Mouse (Mus musculus): Measurements from ENCODE around the gene Dpysl4. TPM values are rescaled to one million over a fixed set of nuclear protein-coding genes. Genes with fewer than 3 reads are reported as not detected.

Dpysl4 gene
- polyA plus RNA-seq, 1 experiment, result not detected

- peaks cover 93% of the 10 kb centered on the region for H3K27me3 ChIP-seq (replicated peaks)
- no peaks in the 10 kb centered on the region for H3K4me1 ChIP-seq
- TF ChIP-seq FLI1 (IDR thresholded peaks at IDR 0.05; ENCODE audit: low read length) (no peak), GATA1 (IDR thresholded peaks at IDR 0.05; ENCODE audit: borderline replicate concordance, low read length) (no peak)
- no peak overlapping the region for H3K4me3 ChIP-seq (replicated peaks)
- H3K36me3 ChIP-seq (replicated peaks; ENCODE audit: low read length), result no peaks in the 10 kb centered on the region
- no peaks in the 10 kb centered on the region for H3K9me3 ChIP-seq
Measured at GRCm38 (mm10) chr7:139094761-139095160, 9.0 kb downstream of the Dpysl4 start.

- Histone ChIP-seq H3K27me3 (replicated peaks) (peaks cover 93% of the 10 kb centered on the region), H3K4me3 (replicated peaks) (no peak overlapping the region), H3K9me3 (no peaks in the 10 kb centered on the region), H3K4me1 (no peaks in the 10 kb centered on the region), H3K36me3 (replicated peaks; ENCODE audit: low read length) (no peaks in the 10 kb centered on the region)
- TF ChIP-seq GATA1 (IDR thresholded peaks at IDR 0.05; ENCODE audit: borderline replicate concordance, low read length) (no peak), FLI1 (IDR thresholded peaks at IDR 0.05; ENCODE audit: low read length) (no peak)
Measured at GRCm38 (mm10) chr7:139095282-139095681, 9.5 kb downstream of the Dpysl4 start.

- H3K27me3 ChIP-seq (replicated peaks), result peaks cover 92% of the 10 kb centered on the region
- TF ChIP-seq FLI1 (IDR thresholded peaks at IDR 0.05; ENCODE audit: low read length), result no peak
- no peak for TF ChIP-seq GATA1 (IDR thresholded peaks at IDR 0.05; ENCODE audit: borderline replicate concordance, low read length)
- no peaks in the 10 kb centered on the region for H3K4me1 ChIP-seq
- no peak overlapping the region for H3K4me3 ChIP-seq (replicated peaks)
- H3K9me3 ChIP-seq, result no peaks in the 10 kb centered on the region
- no peaks in the 10 kb centered on the region for H3K36me3 ChIP-seq (replicated peaks; ENCODE audit: low read length)
Measured at GRCm38 (mm10) chr7:139096399-139096798, 10.6 kb downstream of the Dpysl4 start.

GRCm38 (mm10) chr7:139100531-139101095 lies 14.8 kb downstream of the Dpysl4 start:
- H3K4me3 ChIP-seq (replicated peaks), result no peak overlapping the region
- TF ChIP-seq GATA1 (IDR thresholded peaks at IDR 0.05; ENCODE audit: borderline replicate concordance, low read length), result no peak
- no peak for TF ChIP-seq FLI1 (IDR thresholded peaks at IDR 0.05; ENCODE audit: low read length)
- H3K36me3 ChIP-seq (replicated peaks; ENCODE audit: low read length), result no peaks in the 10 kb centered on the region
- no peaks in the 10 kb centered on the region for H3K4me1 ChIP-seq
- H3K27me3 ChIP-seq (replicated peaks), result peaks cover 89% of the 10 kb centered on the region
- no peaks in the 10 kb centered on the region for H3K9me3 ChIP-seq

GRCm38 (mm10) chr7:139101286-139101804 lies 15.5 kb downstream of the Dpysl4 start:
- Histone ChIP-seq H3K36me3 (replicated peaks; ENCODE audit: low read length) (no peaks in the 10 kb centered on the region), H3K27me3 (replicated peaks) (peaks cover 89% of the 10 kb centered on the region), H3K4me3 (replicated peaks) (no peak overlapping the region), H3K4me1 (no peaks in the 10 kb centered on the region), H3K9me3 (no peaks in the 10 kb centered on the region)
- no peak for TF ChIP-seq GATA1 (IDR thresholded peaks at IDR 0.05; ENCODE audit: borderline replicate concordance, low read length)

DNA sequence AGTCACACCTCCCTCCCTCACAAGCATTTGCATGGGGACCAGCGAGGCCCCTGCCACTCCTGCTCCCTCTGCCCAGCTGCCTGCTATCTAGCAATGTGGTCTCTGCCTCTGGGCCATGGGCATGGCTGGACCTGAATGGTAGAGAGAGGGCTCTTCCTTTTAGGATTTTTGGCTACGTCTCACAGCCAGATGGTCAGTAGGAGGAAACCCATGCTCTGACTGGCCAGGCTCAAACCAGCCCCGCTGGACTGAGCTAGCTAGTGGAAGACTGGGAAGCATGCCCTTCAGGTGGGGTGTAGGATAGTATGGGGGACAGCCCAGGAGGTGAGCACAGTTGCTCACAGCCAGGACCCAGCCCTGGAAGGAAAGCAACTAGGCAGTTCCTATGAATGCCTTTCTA lies 16.0 kb downstream of the Dpysl4 start:
- H3K9me3 ChIP-seq, result no peaks in the 10 kb centered on the region
- H3K4me3 ChIP-seq (replicated peaks), result no peak overlapping the region
- H3K36me3 ChIP-seq (replicated peaks; ENCODE audit: low read length), result no peaks in the 10 kb centered on the region
- no peak for TF ChIP-seq GATA1 (IDR thresholded peaks at IDR 0.05; ENCODE audit: borderline replicate concordance, low read length)
- TF ChIP-seq FLI1 (IDR thresholded peaks at IDR 0.05; ENCODE audit: low read length), result no peak
- peaks cover 89% of the 10 kb centered on the region for H3K27me3 ChIP-seq (replicated peaks)
- no peaks in the 10 kb centered on the region for H3K4me1 ChIP-seq

DNA sequence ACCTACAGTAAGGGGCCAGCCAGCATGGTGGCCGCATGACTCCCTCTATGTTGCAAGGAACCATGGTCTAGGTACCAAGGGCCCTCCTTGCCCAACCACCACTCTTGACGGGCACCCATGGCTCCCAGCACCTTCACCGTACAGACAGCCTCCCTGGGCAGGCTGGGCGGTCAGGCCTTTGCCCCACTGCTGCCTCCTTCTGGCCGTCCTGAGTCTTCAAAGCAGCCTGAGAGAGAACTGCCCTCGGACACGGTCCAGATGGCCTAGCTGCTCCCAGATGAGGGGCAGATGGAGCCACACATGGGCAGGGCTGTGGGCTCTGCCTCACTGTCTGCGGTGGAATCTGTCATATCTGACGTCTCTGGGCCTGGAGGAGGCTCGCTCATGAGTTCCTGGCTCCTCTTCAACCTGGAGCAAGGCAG lies 18.2 kb downstream of the Dpysl4 start:
- Histone ChIP-seq H3K9me3 (no peaks in the 10 kb centered on the region), H3K27me3 (replicated peaks) (peaks cover 89% of the 10 kb centered on the region), H3K4me1 (no peaks in the 10 kb centered on the region), H3K36me3 (replicated peaks; ENCODE audit: low read length) (no peaks in the 10 kb centered on the region), H3K4me3 (replicated peaks) (no peak overlapping the region)
- TF ChIP-seq GATA1 (IDR thresholded peaks at IDR 0.05; ENCODE audit: borderline replicate concordance, low read length) (no peak), FLI1 (IDR thresholded peaks at IDR 0.05; ENCODE audit: low read length) (no peak)

DNA sequence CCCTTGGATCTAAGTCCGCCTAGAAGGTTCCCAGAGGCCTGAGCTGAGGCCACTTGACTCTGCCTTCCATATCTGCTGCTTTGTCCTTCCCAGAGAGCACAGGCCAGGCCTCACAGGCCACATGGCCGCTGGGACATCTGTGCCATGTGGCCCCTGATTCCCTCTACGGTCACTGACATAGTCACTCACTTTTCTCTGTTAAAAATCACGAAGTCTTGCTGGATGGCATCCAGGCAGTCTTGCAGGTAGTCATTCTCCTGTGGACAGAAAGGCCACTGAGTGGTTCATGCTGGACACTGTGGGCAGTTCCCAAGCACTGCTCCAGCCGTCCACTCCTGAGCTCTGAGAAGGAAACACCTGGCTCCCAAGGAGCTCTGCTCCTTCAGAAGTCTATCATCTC lies 19.3 kb downstream of the Dpysl4 start:
- TF ChIP-seq GATA1 (IDR thresholded peaks at IDR 0.05; ENCODE audit: borderline replicate concordance, low read length) (no peak), FLI1 (IDR thresholded peaks at IDR 0.05; ENCODE audit: low read length) (no peak)
- H3K27me3 ChIP-seq (replicated peaks), result peaks cover 85% of the 10 kb centered on the region

DNA sequence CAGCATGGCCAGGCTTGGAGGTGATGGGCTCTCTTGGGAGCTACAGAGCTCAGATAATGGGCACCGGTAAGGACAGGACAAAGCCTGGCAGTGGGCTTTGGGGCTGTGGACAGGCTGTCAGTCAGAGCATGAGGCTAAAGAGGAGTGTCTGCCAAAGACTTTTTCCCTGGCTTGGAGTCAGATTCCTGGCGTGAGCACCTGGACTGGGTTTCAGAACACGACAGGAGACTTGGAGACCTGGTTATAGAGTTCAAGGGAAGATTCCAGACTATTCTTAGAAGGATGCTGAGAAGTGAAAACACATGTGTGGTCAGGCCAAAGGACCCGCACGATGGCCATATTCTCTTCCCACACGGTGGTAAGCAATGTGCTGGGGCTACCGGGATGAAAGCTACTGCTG lies 19.9 kb downstream of the Dpysl4 start:
- Histone ChIP-seq H3K4me1 (no peaks in the 10 kb centered on the region), H3K27me3 (replicated peaks) (peaks cover 83% of the 10 kb centered on the region), H3K9me3 (no peaks in the 10 kb centered on the region), H3K4me3 (replicated peaks) (no peak overlapping the region), H3K36me3 (replicated peaks; ENCODE audit: low read length) (no peaks in the 10 kb centered on the region)
- TF ChIP-seq GATA1 (IDR thresholded peaks at IDR 0.05; ENCODE audit: borderline replicate concordance, low read length) (no peak), FLI1 (IDR thresholded peaks at IDR 0.05; ENCODE audit: low read length) (no peak)

More for the DNA sequence above, 19.3 kb downstream of the Dpysl4 start:
- Histone ChIP-seq H3K36me3 (replicated peaks; ENCODE audit: low read length) (no peaks in the 10 kb centered on the region), H3K4me1 (no peaks in the 10 kb centered on the region), H3K9me3 (no peaks in the 10 kb centered on the region), H3K4me3 (replicated peaks) (no peak overlapping the region)

GRCm38 (mm10) chr7:139107908-139108650 lies 22.3 kb downstream of the Dpysl4 start:
- no peak for TF ChIP-seq GATA1 (IDR thresholded peaks at IDR 0.05; ENCODE audit: borderline replicate concordance, low read length)
- no peak for TF ChIP-seq FLI1 (IDR thresholded peaks at IDR 0.05; ENCODE audit: low read length)
- Histone ChIP-seq H3K27me3 (replicated peaks) (peaks cover 66% of the 10 kb centered on the region), H3K9me3 (no peaks in the 10 kb centered on the region), H3K4me3 (replicated peaks) (no peak overlapping the region), H3K36me3 (replicated peaks; ENCODE audit: low read length) (no peaks in the 10 kb centered on the region), H3K4me1 (no peaks in the 10 kb centered on the region)
